Mouse (Mus musculus) c-Kit-positive CD71-negative TER-119-negative erythroid progenitor cells, embryonic 14.5 days (primary cell): ENCODE results near the gene Fam98b.

Source experiments
- DNase-seq: peaks from one replicate; pipeline ENCODE4 v3.0.0-alpha.2; 2013; ENCODE audit warnings: low read depth

Fam98b gene

GRCm38 (mm10) chr2:117303391-117304350, 54.1 kb downstream of the Fam98b start:
- no peak for DNase-seq

- no peak for DNase-seq
Measured at GRCm38 (mm10) chr2:117304941-117305340, 55.4 kb downstream of the Fam98b start.

DNA sequence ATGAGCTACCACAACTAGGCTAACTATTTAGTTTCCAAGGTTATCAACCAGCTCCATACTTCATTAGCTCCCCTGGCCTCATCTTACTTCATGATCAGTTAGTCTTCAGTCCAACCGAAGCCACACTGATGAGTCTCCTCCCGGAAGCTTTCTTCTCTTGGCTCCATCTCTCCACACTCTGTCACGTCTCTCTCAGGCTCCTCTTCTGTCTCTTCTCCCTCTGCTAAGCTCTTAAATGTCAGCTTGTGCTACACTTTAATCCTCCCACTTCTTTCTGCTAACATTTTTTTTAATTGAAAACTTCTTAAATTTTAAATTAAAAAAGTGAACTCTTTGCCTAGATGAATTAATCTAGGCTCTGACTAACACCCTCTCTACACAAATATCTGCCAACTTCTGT, 58.4 kb downstream of the Fam98b start:
- DNase-seq, result no peak

DNA sequence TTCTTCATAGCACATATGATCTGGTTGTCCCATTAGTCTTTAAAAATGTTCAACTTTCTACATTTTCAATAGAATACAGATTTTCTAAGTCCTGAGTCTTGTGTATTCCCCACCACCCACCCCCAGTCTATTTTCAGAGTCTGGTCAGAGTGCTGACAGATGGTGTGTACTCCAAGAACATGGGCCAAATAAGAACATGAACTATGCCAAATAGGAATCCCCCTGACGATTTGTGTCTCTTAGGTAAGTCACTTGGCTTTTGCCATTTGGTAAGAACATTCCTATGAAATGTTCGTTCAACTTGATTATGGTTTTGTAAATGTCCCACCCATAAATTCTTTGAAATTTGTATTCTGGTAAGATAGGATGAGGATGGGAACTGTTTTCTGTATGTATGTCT, 59.5 kb downstream of the Fam98b start:
- DNase-seq, result no peak

GRCm38 (mm10) chr2:117311349-117311748, 61.8 kb downstream of the Fam98b start:
- no peak for DNase-seq

- DNase-seq, result no peak
Measured at GRCm38 (mm10) chr2:117312030-117312429, 62.5 kb downstream of the Fam98b start.

- no peak for DNase-seq
Measured at GRCm38 (mm10) chr2:117312441-117312895, 62.9 kb downstream of the Fam98b start.

DNA sequence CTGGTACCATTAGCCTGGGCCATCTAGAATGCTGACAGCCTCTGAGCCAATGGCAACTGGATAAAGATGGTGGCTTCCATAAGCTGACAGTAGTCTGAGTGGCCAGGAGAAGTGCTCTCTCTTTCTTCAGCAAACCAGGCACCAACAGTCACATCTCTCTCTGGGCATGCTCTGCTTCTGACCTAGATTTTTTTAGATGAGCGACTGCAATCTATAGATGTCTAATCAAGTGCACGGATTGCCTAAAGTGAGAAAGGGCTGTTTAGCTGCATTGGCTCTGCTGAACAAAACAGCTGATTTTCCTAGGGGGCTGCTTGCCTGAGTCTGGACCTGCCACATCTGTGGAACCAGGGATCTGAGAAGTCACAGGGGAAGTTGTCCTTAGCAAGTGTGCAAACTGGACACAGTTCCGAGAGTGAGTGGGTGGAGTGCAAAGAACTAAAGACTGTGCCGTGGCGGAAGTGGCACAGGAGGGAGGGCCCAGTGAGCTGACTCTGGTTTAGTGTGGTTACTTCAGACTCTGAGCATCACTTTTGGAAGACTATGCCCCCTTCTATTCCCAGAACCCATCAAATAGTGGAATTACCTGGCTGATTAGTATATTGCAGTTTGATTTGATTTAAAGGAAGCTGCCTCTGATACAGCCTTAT, 64.2 kb downstream of the Fam98b start:
- no peak for DNase-seq

DNA sequence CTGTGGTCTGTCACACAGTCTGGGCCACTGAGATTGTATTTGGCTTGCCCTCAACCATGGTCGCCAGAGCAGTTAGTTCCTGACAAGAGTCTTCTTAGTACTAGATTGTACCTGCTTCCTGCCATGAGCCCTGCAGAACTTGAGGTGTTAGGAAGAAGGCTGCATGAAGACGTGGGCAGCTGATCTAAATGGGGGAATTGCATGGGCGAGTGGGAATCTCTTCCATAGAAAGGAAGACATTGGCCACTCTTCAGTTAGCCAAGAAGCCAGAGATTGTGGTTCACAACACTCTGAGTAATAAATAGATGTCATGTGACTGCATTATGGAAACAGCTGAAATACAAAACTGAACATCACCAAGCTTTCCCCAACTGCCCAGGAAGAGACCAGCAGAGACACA, 69.5 kb downstream of the Fam98b start:
- DNase-seq, result no peak
